Mouse (Mus musculus) splenic B cell, adult 2 months (primary cell): ENCODE data around the gene Trip10.
A peak's percentile ranks its signal among the peaks of the same experiment; 100 is the strongest.
"Not testable (repeated sequence)": the region's sequence is repeated elsewhere in the genome, so short reads cannot be mapped to it uniquely, and the experiment has no call there.

Source experiments
- DNase-seq: peaks from one replicate; pipeline ENCODE4 v3.0.0-alpha.2; 2011; ENCODE audit warnings: low read depth, low spot score
- H3K27me3 ChIP-seq: 2 replicates; pipeline ENCODE4 v1.6.1; 2012; ENCODE audit warnings: mild to moderate bottlenecking, low read length, moderate library complexity, mixed read lengths; ENCODE audit not compliant: control insufficient read depth, poor library complexity, insufficient read depth, severe bottlenecking
- H3K36me3 ChIP-seq: 2 replicates; pipeline ENCODE4 v1.6.1; 2012; ENCODE audit warnings: mild to moderate bottlenecking, low read length, moderate library complexity, mixed read lengths; ENCODE audit not compliant: control insufficient read depth, poor library complexity, insufficient read depth, severe bottlenecking

Trip10 gene

GRCm38 (mm10) chr17:57267556-57268126, 18.4 kb downstream of the Trip10 start:
- Histone ChIP-seq H3K27me3 (no peaks in the 10 kb centered on the region), H3K36me3 (no peaks in the 10 kb centered on the region)
- no peak for DNase-seq

- no peaks in the 10 kb centered on the region for H3K36me3 ChIP-seq
- H3K27me3 ChIP-seq: no peaks in the 10 kb centered on the region
- DNase-seq: no peak
These were observed 22.0 kb downstream of the Trip10 start for GRCm38 (mm10) chr17:57271301-57271700.

- H3K27me3 ChIP-seq: no peaks in the 10 kb centered on the region
- H3K36me3 ChIP-seq: no peaks in the 10 kb centered on the region
- peak; percentile 44 for DNase-seq
These were observed 24.6 kb downstream of the Trip10 start for GRCm38 (mm10) chr17:57273846-57274245.

GRCm38 (mm10) chr17:57274686-57275085, 25.4 kb downstream of the Trip10 start:
- DNase-seq: peak; percentile 24
- Histone ChIP-seq H3K36me3 (no peaks in the 10 kb centered on the region), H3K27me3 (no peaks in the 10 kb centered on the region)

GRCm38 (mm10) chr17:57275111-57275996, 26.1 kb downstream of the Trip10 start:
- DNase-seq: peak; percentile 87
- H3K27me3 ChIP-seq: no peaks in the 10 kb centered on the region
- no peaks in the 10 kb centered on the region for H3K36me3 ChIP-seq

GRCm38 (mm10) chr17:57275997-57276351, 26.7 kb downstream of the Trip10 start:
- H3K36me3 ChIP-seq: no peaks in the 10 kb centered on the region
- H3K27me3 ChIP-seq: no peaks in the 10 kb centered on the region
- DNase-seq: no peak

GRCm38 (mm10) chr17:57276634-57277121, 27.4 kb downstream of the Trip10 start:
- H3K27me3 ChIP-seq: no peaks in the 10 kb centered on the region
- DNase-seq: peak; percentile 87

GRCm38 (mm10) chr17:57277598-57278261, 28.5 kb downstream of the Trip10 start:
- not testable (repeated sequence) for H3K36me3 ChIP-seq, H3K27me3 ChIP-seq, DNase-seq

More at GRCm38 (mm10) chr17:57276634-57277121, 27.4 kb downstream of the Trip10 start:
- no peaks in the 10 kb centered on the region for H3K36me3 ChIP-seq

GRCm38 (mm10) chr17:57278537-57278936, 29.3 kb downstream of the Trip10 start:
- Histone ChIP-seq H3K36me3 (0 out of 2 replicates have a peak, but pooled peaks cover 1% of the 10 kb centered on the region), H3K27me3 (no peaks in the 10 kb centered on the region)
- DNase-seq: no peak

- peak; percentile 91 for DNase-seq
- H3K27me3 ChIP-seq: no peaks in the 10 kb centered on the region
- 0 out of 2 replicates have a peak, but pooled peaks cover 1% of the 10 kb centered on the region for H3K36me3 ChIP-seq
These were observed 29.8 kb downstream of the Trip10 start, which contains the start of gene Vav1 for GRCm38 (mm10) chr17:57278943-57279590. Gene Vav1, plus strand, starts transcription at chr17:57279100.

- H3K27me3 ChIP-seq: no peaks in the 10 kb centered on the region
- peak; percentile 61 for DNase-seq
- H3K36me3 ChIP-seq: 0 out of 2 replicates have a peak, but pooled peaks cover 1% of the 10 kb centered on the region
These were observed 30.5 kb downstream of the Trip10 start for GRCm38 (mm10) chr17:57279591-57280224.

GRCm38 (mm10) chr17:57280411-57280810, 31.2 kb downstream of the Trip10 start:
- no peak for DNase-seq
- Histone ChIP-seq H3K27me3 (no peaks in the 10 kb centered on the region), H3K36me3 (0 out of 2 replicates have a peak, but pooled peaks cover 1% of the 10 kb centered on the region)

GRCm38 (mm10) chr17:57283906-57284305, 34.7 kb downstream of the Trip10 start:
- DNase-seq: peak; percentile 47
- H3K36me3 ChIP-seq: peaks cover 3% of the 10 kb centered on the region; the same call in 1 of the 2 replicates
- H3K27me3 ChIP-seq: no peaks in the 10 kb centered on the region

- H3K36me3 ChIP-seq: peaks cover 6% of the 10 kb centered on the region
- peak; percentile 72 for DNase-seq
- no peaks in the 10 kb centered on the region for H3K27me3 ChIP-seq
These were observed 35.8 kb downstream of the Trip10 start for GRCm38 (mm10) chr17:57285077-57285476.
